Mouse (Mus musculus) lung, postnatal 10 days (tissue): ENCODE data around the gene Dhdh.
"Not testable (repeated sequence)": the region's sequence is repeated elsewhere in the genome, so short reads cannot be mapped to it uniquely, and the experiment has no call there.

Experiments used
- DNase-seq: peaks from one replicate; pipeline ENCODE4 v3.0.0; 2021

The Dhdh gene

GRCm38 (mm10) chr7:45488293-45489204, at the start of gene Dhdh:
TSS of gene Dhdh (minus strand) at chr7:45488805.
- DNase-seq, result peak; percentile 80

- no peak for DNase-seq
These were observed 49.0 kb upstream of the Dhdh start for GRCm38 (mm10) chr7:45537602-45538001.

- DNase-seq, result no peak
These were observed 47.1 kb upstream of the Dhdh start for GRCm38 (mm10) chr7:45535676-45536075.

DNA sequence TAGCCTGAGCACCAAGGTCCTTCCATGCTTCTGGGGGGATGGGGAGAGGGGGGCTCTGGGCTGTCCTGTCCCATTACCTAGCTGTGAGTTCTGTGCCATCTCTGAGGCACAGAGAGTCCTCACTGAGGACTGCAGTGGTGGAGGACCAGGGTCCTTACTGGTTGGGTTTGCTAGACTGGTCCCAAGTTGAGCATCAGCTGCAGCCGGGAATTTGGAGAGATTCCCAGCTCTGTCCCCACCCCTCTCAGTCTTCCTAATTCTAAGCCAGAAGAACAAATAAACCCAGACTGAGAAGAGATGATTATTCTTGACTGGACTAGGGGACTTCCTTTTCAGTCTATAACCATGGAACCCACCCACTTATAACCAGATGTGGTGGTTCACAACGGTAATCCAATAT, 42.0 kb upstream of the Dhdh start:
- DNase-seq, result peak; percentile 60

- DNase-seq, result peak; percentile 57
These were observed 40.9 kb upstream of the Dhdh start for GRCm38 (mm10) chr7:45529461-45529860.

DNA sequence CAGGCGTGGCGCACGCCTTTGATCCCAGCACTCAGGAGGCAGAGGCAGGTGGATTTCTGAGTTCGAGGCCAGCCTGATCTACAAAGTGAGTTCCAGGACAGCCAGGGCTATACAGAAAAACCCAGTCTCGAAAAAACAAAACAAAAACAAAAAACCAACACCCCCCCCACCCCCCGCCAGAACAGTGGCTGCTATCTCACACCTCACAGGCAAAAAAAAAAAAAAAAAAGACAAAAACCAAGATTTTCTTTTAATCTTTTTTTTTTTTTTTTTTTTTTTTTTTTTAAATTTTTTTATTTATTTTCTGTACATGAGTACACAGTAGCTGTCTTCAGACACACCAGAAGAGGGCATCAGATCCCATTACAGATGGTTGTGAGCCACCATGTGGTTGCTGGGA, 38.6 kb upstream of the Dhdh start:
- DNase-seq, result not testable (repeated sequence)

GRCm38 (mm10) chr7:45526474-45527120, 38.0 kb upstream of the Dhdh start:
- DNase-seq, result peak; percentile 33

GRCm38 (mm10) chr7:45525809-45526473, 37.3 kb upstream of the Dhdh start, which contains the start of the genes Ppp1r15a and Plekha4:
TSS of gene Ppp1r15a (minus strand) at chr7:45526268.
TSS of gene Plekha4 (plus strand) at chr7:45526330.
- peak; percentile 97 for DNase-seq

GRCm38 (mm10) chr7:45524841-45525621, 36.4 kb upstream of the Dhdh start:
- peak; percentile 46 for DNase-seq

DNA sequence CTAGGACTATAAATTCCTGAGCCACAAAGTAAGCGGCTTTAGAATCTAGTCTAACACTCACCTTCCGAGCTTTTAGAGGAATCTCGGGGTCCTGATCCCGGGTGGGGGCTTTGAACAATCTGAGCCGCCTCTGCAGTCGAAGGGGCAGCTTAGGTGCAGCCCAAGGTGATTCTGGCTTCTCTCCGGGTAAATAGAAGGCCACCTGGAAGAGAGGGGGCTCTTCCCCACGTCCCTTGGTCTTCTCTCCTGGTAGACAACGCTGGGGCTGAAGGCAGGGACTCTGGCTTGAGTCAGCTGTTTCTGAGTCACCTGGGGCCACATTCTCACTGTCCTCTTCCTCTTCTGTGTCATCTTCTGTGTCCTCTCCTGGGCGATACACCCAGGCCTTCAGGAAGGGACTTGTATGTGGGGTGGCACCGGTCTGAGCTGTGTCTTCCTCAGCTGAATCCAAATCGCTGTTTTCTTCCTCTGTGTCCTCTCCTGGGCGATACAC, 35.1 kb upstream of the Dhdh start:
- no peak for DNase-seq

- DNase-seq, result no peak
These were observed 34.5 kb upstream of the Dhdh start for GRCm38 (mm10) chr7:45522957-45523676.

DNA sequence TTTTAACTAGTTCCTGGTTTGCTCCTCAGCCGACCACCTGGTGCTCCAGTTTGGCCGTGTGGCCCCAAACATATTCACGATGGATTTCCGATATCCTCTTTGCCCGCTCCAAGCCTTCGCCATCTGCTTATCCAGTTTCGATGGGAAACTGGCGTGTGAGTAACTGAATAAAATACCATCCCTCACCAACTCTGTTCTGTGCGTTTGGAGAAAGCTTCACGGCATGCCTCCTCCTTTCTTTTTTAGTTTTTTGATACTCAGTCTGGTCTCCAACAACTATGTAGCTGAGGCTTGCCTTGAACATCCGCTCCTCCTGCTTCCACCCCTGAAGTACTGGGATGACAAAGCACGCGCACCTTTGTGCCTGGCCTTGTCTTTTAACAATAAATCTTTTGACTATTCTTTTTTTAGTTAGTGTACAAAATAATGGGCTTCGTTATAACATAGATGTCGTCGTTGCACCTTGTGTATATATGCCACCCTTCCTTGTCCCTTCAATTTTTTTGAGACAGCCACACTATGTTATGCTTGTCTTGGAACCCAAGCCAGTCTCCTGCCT, 33.7 kb upstream of the Dhdh start:
- DNase-seq, result no peak

GRCm38 (mm10) chr7:45521728-45522184, 33.2 kb upstream of the Dhdh start:
- DNase-seq, result peak; percentile 95

- no peak for DNase-seq
These were observed 32.0 kb upstream of the Dhdh start for GRCm38 (mm10) chr7:45520605-45521004.

GRCm38 (mm10) chr7:45519345-45520120, 30.9 kb upstream of the Dhdh start:
- no peak for DNase-seq

DNA sequence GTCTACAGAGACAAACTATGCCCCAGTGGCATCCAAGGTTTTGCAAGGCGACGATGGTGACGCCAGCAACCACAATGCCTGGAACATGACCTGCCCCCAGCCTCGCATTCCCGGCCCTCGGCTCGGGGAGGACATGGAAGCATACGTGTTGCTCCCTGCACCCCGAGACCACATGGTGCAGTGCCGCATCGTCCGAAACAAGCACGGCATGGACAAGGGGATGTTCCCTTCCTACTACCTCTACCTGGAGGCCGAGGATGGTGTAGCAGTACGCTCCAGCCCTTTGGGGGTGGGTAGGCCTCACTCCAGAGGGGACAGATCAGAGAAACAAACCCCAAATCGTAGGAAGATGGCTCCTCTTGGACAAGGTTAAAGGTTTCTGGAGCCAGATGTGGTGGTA, 30.0 kb upstream of the Dhdh start:
- DNase-seq, result no peak

- DNase-seq, result not testable (repeated sequence)
These were observed 28.2 kb upstream of the Dhdh start for GRCm38 (mm10) chr7:45516846-45517245.

GRCm38 (mm10) chr7:45515436-45515835, 26.8 kb upstream of the Dhdh start:
- peak; percentile 19 for DNase-seq

DNA sequence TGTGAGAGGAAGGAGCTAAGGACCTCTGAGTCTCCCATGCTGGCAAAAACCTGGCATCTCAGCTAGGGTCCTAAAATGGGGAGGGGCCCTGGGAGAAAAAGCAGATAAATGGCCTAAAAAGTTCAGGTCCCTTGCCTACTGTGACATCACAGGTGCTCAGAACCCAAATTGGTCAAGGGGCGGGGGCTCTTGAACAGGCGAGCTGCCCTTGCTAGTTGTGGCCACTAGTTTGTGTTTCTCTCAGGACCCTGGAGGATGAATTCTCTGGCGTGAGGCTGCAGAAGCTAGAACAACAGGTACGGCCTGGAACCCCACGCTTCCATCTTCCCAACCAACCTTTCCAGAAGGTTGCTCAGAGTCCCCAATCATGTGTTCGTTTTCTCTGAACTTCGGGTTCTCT, 25.8 kb upstream of the Dhdh start:
- DNase-seq, result no peak
